Mouse (Mus musculus) MEL (cell line): ENCODE measurements at regions not wholly inside any gene's neighbourhood (a gene's known extent, or its start where the extent isn't known, plus 50 kb on each side); places are given as distances from the start of the nearest gene placed in this dataset.

Experiments
- CHD1 ChIP-seq: IDR thresholded peaks from 2 replicates; pipeline ENCODE4 v1.6.1; 2012; ENCODE audit warnings: low read depth, mild to moderate bottlenecking, inconsistent platforms, low read length, improper control_type of control experiment
- EP300 ChIP-seq, 2 experiments: IDR thresholded peaks; 2 replicates each; pipeline ENCODE4 v1.6.1; 2011; ENCODE audit warnings: improper control_type of control experiment in 2 of 2, low read length in 2 of 2, low read depth in 1 of 2, mild to moderate bottlenecking in 1 of 2
- HCFC1 ChIP-seq: IDR thresholded peaks from 2 replicates; pipeline ENCODE4 v1.6.1; 2012; ENCODE audit warnings: low read depth, mild to moderate bottlenecking, inconsistent platforms, low read length, improper control_type of control experiment, moderate library complexity
- MAX ChIP-seq: IDR thresholded peaks from 2 replicates; pipeline ENCODE4 v1.6.1; 2011; ENCODE audit warnings: low read length, improper control_type of control experiment
- POLR2A ChIP-seq, 2 experiments: IDR thresholded peaks; 2 replicates each; pipeline ENCODE4 v1.6.1; 2011 to 2012; ENCODE audit warnings: low read length in 2 of 2, mild to moderate bottlenecking in 2 of 2, control low read depth in 1 of 2, improper control_type of control experiment in 1 of 2, low read depth in 1 of 2, moderate library complexity in 1 of 2; ENCODE audit not compliant: control insufficient read depth in 1 of 2, insufficient read depth in 1 of 2, poor library complexity in 1 of 2
- RAD21 ChIP-seq: IDR thresholded peaks from 2 replicates; pipeline ENCODE4 v1.6.1; 2011; ENCODE audit warnings: mild to moderate bottlenecking, low read depth, low read length, improper control_type of control experiment

GRCm38 (mm10) chr12:9178626-9179025, 148.8 kb downstream of the Ttc32 start:
- TF ChIP-seq EP300 (IDR thresholded peaks at IDR 0.05; ENCODE audit: low read depth in 1 of 2, low read length in 2 of 2), result no peak
- no peak for TF ChIP-seq RAD21
- no peak for TF ChIP-seq POLR2A (IDR thresholded peaks at IDR 0.05; ENCODE audit: control insufficient read depth in 1 of 2, insufficient read depth in 1 of 2, low read depth in 1 of 2, low read length in 2 of 2, poor library complexity in 1 of 2)
- TF ChIP-seq CHD1, result no peak
- TF ChIP-seq HCFC1, result no peak
- no peak for TF ChIP-seq MAX
